Mouse (Mus musculus) thymus, adult 2 months (tissue): ENCODE results near the gene Nlrx1.

Experiments used
- CTCF ChIP-seq: fragments of 200-500 bp; IDR thresholded peaks from 2 replicates; pipeline ENCODE4 v1.5.1; 2012; ENCODE audit warnings: mild to moderate bottlenecking, control low read depth, low read length, moderate library complexity, borderline replicate concordance; ENCODE audit not compliant: control insufficient read depth, poor library complexity, insufficient read depth; ENCODE audit errors: extremely low read depth
- POLR2A ChIP-seq: fragments of 200-500 bp; IDR thresholded peaks from 2 replicates; pipeline ENCODE4 v1.6.1; 2012; ENCODE audit warnings: mild to moderate bottlenecking, low read length, control low read depth, moderate library complexity; ENCODE audit not compliant: control insufficient read depth, poor library complexity, insufficient read depth; ENCODE audit errors: extremely low read depth

- TF ChIP-seq CTCF (no peak), POLR2A (no peak)
Observed at GRCm38 (mm10) chr9:44243621-44244020, 24.8 kb downstream of the Nlrx1 start.
